Mouse (Mus musculus) testis, adult 2 months (tissue): ENCODE data around the gene C8a.

Source experiments
- CTCF ChIP-seq: fragments of 200-500 bp; IDR thresholded peaks from 2 replicates; pipeline ENCODE4 v1.5.1; 2012; ENCODE audit warnings: low read depth, mild to moderate bottlenecking, inconsistent platforms, low read length, moderate library complexity; ENCODE audit not compliant: control insufficient read depth, insufficient read depth, insufficient replicate concordance
- POLR2A ChIP-seq: fragments of 200-500 bp; IDR thresholded peaks from 2 replicates; pipeline ENCODE4 v1.6.1; 2012; ENCODE audit warnings: low read depth, mild to moderate bottlenecking, inconsistent platforms, low read length, moderate library complexity; ENCODE audit not compliant: control insufficient read depth

DNA sequence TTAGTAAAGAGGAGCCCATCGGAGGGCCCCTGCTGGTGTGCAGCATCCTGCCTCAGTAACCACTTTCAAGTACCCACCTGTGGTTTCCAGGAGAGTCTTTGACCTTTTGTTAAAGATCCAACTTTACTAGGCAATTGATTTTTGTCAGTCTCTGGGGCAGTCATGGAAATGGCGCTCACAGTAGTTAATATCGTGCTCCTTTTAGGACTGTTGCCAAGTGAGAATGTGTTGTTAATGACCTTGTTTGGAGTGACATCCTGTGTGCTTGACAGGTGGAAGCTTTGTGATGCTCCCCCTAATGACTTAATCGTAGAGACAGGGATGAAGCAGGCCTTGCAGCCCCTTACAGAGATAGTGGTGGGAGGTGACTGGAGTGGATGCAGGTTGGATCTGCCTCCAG lies 105.9 kb downstream of the C8a start:
- TF ChIP-seq CTCF (no peak), POLR2A (no peak)
